Mouse (Mus musculus) heart, postnatal 14 days (tissue): ENCODE measurements around the gene Hemgn. TPM values are rescaled to one million over a fixed set of nuclear protein-coding genes. Genes with fewer than 3 reads are reported as not detected.

Experiments
- DNase-seq, 2 experiments: peaks; one replicate each; pipeline ENCODE4 v3.0.0; 2021 to 2022
- intact Hi-C: fragments of 180-260 bp; cut with DNase I; formaldehyde crosslinking; loops from one replicate; pipeline ENCODE4 v1.15.1; 2025
- total RNA-seq, 2 experiments: library from RNA; stranded (reverse); gene quantifications; 2 replicates each; pipeline ENCODE4 v1.2.3; 2021

Hemgn gene
- total RNA-seq, 2 experiments from 2014 or later: 0.54 to 0.60 TPM

- DNase-seq: no peak
- intact Hi-C loops: no loop called here
Observed at GRCm38 (mm10) chr4:46367487-46367959, 45.8 kb downstream of the Hemgn start.

GRCm38 (mm10) chr4:46364360-46364759, 48.9 kb downstream of the Hemgn start:
- intact Hi-C loops: no loop called here
- no peak for DNase-seq

GRCm38 (mm10) chr4:46361258-46361657, 52.0 kb downstream of the Hemgn start:
- intact Hi-C loops: no loop called here
- no peak for DNase-seq

- intact Hi-C loops: no loop called here
- DNase-seq: no peak
Observed at GRCm38 (mm10) chr4:46359539-46360253, 53.6 kb downstream of the Hemgn start.

- intact Hi-C loops: no loop called here
Observed at GRCm38 (mm10) chr4:46356351-46357133, 56.8 kb downstream of the Hemgn start.

GRCm38 (mm10) chr4:46353045-46353444, 60.3 kb downstream of the Hemgn start:
- DNase-seq: no peak
- intact Hi-C loops: no loop called here

More at GRCm38 (mm10) chr4:46356351-46357133, 56.8 kb downstream of the Hemgn start:
- peak; percentile 61 to 74 for DNase-seq

GRCm38 (mm10) chr4:46349530-46349929, 63.8 kb downstream of the Hemgn start:
- no peak for DNase-seq
- intact Hi-C loops: loop anchor here (5.0 kb wide), 1 partner anchor 42 kb away; no protein-coding TSS in a partner anchor

GRCm38 (mm10) chr4:46348897-46349296, 64.4 kb downstream of the Hemgn start:
- intact Hi-C loops: loop anchor here (5.0 kb wide), 1 partner anchor 42 kb away; no protein-coding TSS in a partner anchor
- DNase-seq: no peak

GRCm38 (mm10) chr4:46347580-46348515, 65.5 kb downstream of the Hemgn start:
- no peak for DNase-seq
- intact Hi-C loops: loop anchor here (5.0 kb wide), 1 partner anchor 41 kb away; no protein-coding TSS in a partner anchor

GRCm38 (mm10) chr4:46347141-46347540, 66.2 kb downstream of the Hemgn start:
- intact Hi-C loops: loop anchor here (5.0 kb wide), 1 partner anchor 40 kb away; no protein-coding TSS in a partner anchor

GRCm38 (mm10) chr4:46346221-46346620, 67.1 kb downstream of the Hemgn start:
- intact Hi-C loops: loop anchor here (5.0 kb wide), 1 partner anchor 39 kb away; no protein-coding TSS in a partner anchor

More at GRCm38 (mm10) chr4:46347141-46347540, 66.2 kb downstream of the Hemgn start:
- no peak for DNase-seq

GRCm38 (mm10) chr4:46345773-46346100, 67.6 kb downstream of the Hemgn start:
- DNase-seq: no peak

More at GRCm38 (mm10) chr4:46346221-46346620, 67.1 kb downstream of the Hemgn start:
- DNase-seq: no peak

GRCm38 (mm10) chr4:46345056-46345772, 68.1 kb downstream of the Hemgn start:
- no peak for DNase-seq
- intact Hi-C loops: loop anchor here (5.0 kb wide), 1 partner anchor 38 kb away; no protein-coding TSS in a partner anchor

More at GRCm38 (mm10) chr4:46345773-46346100, 67.6 kb downstream of the Hemgn start:
- intact Hi-C loops: loop anchor here (5.0 kb wide), 1 partner anchor 38 kb away; no protein-coding TSS in a partner anchor

GRCm38 (mm10) chr4:46344288-46344687, 69.0 kb downstream of the Hemgn start:
- DNase-seq: peak in 1 of 2 experiments; percentile 22
- intact Hi-C loops: no loop called here

Other genes with a start within 250 kb of the Hemgn start
- gene Xpa, start 217.2 kb downstream of the Hemgn start, total RNA-seq: 1 to 10 TPM; 6.5 to 9.2 TPM
- not detected for gene Foxe1, start 69.9 kb downstream of the Hemgn start, total RNA-seq
- 1 to 10 TPM; 4.3 to 4.8 TPM for gene Trmo, start 24.1 kb downstream of the Hemgn start, total RNA-seq
- 10 to 100 TPM; 58.1 to 66.6 TPM for gene Anp32b, start 37.4 kb upstream of the Hemgn start, total RNA-seq
- 10 to 100 TPM; 17.5 to 21.4 TPM for gene Nans, start 75.7 kb upstream of the Hemgn start, total RNA-seq
- 1 to 10 TPM; 1.3 to 3.4 TPM for gene Trim14, start 122.6 kb upstream of the Hemgn start, total RNA-seq
- 1 to 10 TPM in 1 of 2 experiments, under 1 TPM in 1; 0.54 to 1.2 TPM for gene Coro2a, start 188.7 kb upstream of the Hemgn start, total RNA-seq
- gene Tbc1d2, start 236.7 kb upstream of the Hemgn start, total RNA-seq: 1 to 10 TPM; 1.4 to 1.6 TPM